Mouse (Mus musculus): ENCODE data around the gene Cyld. TPM values are rescaled to one million over a fixed set of nuclear protein-coding genes. Genes with fewer than 3 reads are reported as not detected.

The Cyld gene
- polyA plus RNA-seq, 1 experiment from 2014 or later: 13.4 TPM

DNA sequence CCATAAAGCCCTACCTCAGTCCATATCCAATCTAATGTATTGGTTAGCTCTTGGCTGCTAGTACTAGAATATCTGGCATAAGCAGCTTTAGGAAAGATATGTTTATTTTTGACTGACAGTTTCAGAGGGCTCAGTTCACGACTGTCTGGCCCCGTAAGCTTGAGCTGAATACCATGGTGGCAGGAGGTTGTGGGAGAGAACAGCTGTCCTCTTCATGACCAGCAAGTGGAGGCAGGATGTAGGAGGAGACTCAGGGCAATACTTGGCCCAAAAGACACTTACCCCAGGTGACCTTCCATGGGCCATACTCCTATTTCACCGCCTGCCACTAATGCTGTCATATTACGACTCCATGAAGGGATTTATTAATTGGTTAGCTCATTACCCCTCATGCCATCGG is 23.0 kb upstream of the Cyld start:
- WGBS: 88% methylated on average over 5 of the region's 5 CpGs
- DNase-seq (ENCODE audit: low spot score): no peak
- H3K4me1 ChIP-seq: peaks cover 16% of the 10 kb centered on the region; the same call in 1 of the 2 replicates

GRCm38 (mm10) chr8:88675372-88676165 is 21.3 kb upstream of the Cyld start:
- DNase-seq (ENCODE audit: low spot score): no peak

More for the DNA sequence above, 23.0 kb upstream of the Cyld start:
- Histone ChIP-seq H3K27ac (no peak overlapping the region), H3K27me3 (ENCODE audit: low read depth, poor library complexity, severe bottlenecking) (no peaks in the 10 kb centered on the region), H3K4me3 (no peak overlapping the region), H3K36me3 (no peaks in the 10 kb centered on the region), H3K9me3 (replicated peaks) (no peaks in the 10 kb centered on the region)

DNA sequence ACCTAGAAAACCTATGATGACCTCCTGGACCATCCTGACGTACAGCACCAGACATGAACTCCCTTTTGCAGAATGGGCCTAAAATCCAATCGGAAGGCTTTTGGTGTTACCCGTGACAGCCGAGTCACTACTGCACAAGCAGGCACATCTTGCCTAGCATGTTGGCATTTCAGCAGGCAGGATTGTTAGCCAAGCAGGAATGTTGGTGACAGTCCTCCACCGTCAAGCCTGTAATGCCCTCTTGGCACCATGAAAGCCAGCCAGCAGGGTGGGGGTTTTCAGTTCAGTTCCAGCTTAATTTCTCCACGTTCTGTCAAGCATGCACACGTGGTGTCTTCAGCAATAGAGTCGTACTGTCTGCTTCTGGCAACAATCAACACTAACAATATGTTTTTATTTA is 19.8 kb upstream of the Cyld start:
- no peaks in the 10 kb centered on the region for H3K36me3 ChIP-seq
- 81% methylated on average over 8 of the region's 8 CpGs for WGBS
- no peak overlapping the region for H3K27ac ChIP-seq
- no peak overlapping the region for H3K4me3 ChIP-seq
- H3K27me3 ChIP-seq (ENCODE audit: low read depth, poor library complexity, severe bottlenecking): no peaks in the 10 kb centered on the region
- H3K4me1 ChIP-seq: peaks cover 8% of the 10 kb centered on the region; the same call in 1 of the 2 replicates
- H3K9me3 ChIP-seq (replicated peaks): no peaks in the 10 kb centered on the region
- no peak for DNase-seq (ENCODE audit: low spot score)

More at GRCm38 (mm10) chr8:88675372-88676165, 21.3 kb upstream of the Cyld start:
- Histone ChIP-seq H3K9me3 (replicated peaks) (no peaks in the 10 kb centered on the region), H3K4me3 (no peak overlapping the region), H3K4me1 (peaks cover 16% of the 10 kb centered on the region; the same call in 1 of the 2 replicates), H3K36me3 (no peaks in the 10 kb centered on the region), H3K27ac (no peak overlapping the region), H3K27me3 (ENCODE audit: low read depth, poor library complexity, severe bottlenecking) (no peaks in the 10 kb centered on the region)
- 90% methylated on average over 12 of the region's 12 CpGs for WGBS

GRCm38 (mm10) chr8:88680566-88680965 is 16.3 kb upstream of the Cyld start:
- peaks cover 6% of the 10 kb centered on the region; the same call in 1 of the 2 replicates for H3K4me1 ChIP-seq
- 94% methylated on average over 2 of the region's 2 CpGs for WGBS
- DNase-seq (ENCODE audit: low spot score): no peak
- no peaks in the 10 kb centered on the region for H3K9me3 ChIP-seq (replicated peaks)
- no peaks in the 10 kb centered on the region for H3K36me3 ChIP-seq
- H3K4me3 ChIP-seq: no peak overlapping the region
- H3K27ac ChIP-seq: no peak overlapping the region
- H3K27me3 ChIP-seq (ENCODE audit: low read depth, poor library complexity, severe bottlenecking): no peaks in the 10 kb centered on the region

- Histone ChIP-seq H3K9me3 (replicated peaks) (no peaks in the 10 kb centered on the region), H3K4me3 (no peak overlapping the region), H3K4me1 (peaks cover 7% of the 10 kb centered on the region), H3K27me3 (ENCODE audit: low read depth, poor library complexity, severe bottlenecking) (no peaks in the 10 kb centered on the region), H3K36me3 (no peaks in the 10 kb centered on the region), H3K27ac (no peak overlapping the region)
- 93% methylated on average over 8 of the region's 8 CpGs for WGBS
- DNase-seq (ENCODE audit: low spot score): no peak
These were observed 15.8 kb upstream of the Cyld start for GRCm38 (mm10) chr8:88681046-88681445.

DNA sequence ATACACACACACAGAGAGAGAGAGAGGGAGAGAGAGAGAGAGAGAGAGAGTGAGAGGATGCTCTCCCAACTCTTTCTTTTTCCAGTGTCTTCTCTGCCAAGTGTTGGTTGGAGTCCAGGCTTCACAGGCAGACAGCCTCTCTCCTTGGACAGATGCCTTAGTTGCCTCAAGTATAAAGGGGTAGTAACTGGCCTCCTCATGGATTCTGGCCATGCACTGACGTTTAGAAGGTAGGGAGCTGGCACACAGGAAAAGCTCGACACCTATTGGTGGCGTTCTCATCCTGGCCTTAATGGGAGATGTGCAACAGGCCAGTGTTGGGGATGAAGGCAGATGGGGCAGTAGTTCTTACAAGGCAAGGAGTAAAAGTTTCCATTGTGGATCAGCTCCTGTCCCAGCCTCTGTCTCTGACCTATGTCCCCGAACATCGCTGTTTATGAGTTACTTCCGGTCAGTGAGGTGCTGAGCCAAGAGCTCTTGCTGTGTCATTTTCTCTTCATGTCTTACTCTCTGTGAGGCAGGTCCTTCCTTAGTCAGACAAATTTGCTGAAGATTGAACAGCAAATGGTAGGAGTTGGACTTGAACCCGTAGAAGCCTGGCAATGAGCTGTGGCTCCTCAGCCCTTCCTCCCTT is 13.1 kb upstream of the Cyld start:
- H3K9me3 ChIP-seq (replicated peaks): no peaks in the 10 kb centered on the region
- H3K4me1 ChIP-seq: peaks cover 9% of the 10 kb centered on the region; the same call in 1 of the 2 replicates
- 88% methylated on average over 7 of the region's 7 CpGs for WGBS
- no peaks in the 10 kb centered on the region for H3K27me3 ChIP-seq (ENCODE audit: low read depth, poor library complexity, severe bottlenecking)
- H3K4me3 ChIP-seq: no peak overlapping the region
- H3K36me3 ChIP-seq: no peaks in the 10 kb centered on the region
- H3K27ac ChIP-seq: no peak overlapping the region
- no peak for DNase-seq (ENCODE audit: low spot score)

GRCm38 (mm10) chr8:88686226-88686905 is 10.5 kb upstream of the Cyld start:
- Histone ChIP-seq H3K4me3 (no peak overlapping the region), H3K9me3 (replicated peaks) (no peaks in the 10 kb centered on the region), H3K27me3 (ENCODE audit: low read depth, poor library complexity, severe bottlenecking) (no peaks in the 10 kb centered on the region), H3K27ac (no peak overlapping the region; the same call in 1 of the 2 replicates), H3K4me1 (peaks cover 9% of the 10 kb centered on the region; the same call in 1 of the 2 replicates), H3K36me3 (no peaks in the 10 kb centered on the region)
- 61% methylated on average over 9 of the region's 9 CpGs for WGBS
- no peak for DNase-seq (ENCODE audit: low spot score)

DNA sequence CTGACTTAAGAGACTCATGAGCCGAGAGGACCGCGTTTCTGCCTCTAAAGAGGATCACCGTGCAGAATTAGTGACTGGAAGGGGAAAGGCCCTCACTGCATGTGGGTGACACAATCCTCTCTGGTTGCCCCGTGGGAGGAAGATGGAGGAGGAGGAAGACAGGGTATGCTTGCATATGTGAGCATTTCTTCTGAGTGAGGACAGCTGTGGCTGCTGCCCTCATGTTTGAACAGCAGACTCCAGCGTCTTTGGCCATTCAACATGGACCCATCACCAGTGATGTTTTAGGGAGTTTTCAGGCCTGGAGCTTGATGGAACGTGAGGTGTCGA is 10.0 kb upstream of the Cyld start:
- Histone ChIP-seq H3K9me3 (replicated peaks) (no peaks in the 10 kb centered on the region), H3K36me3 (no peaks in the 10 kb centered on the region), H3K4me3 (no peak overlapping the region), H3K4me1 (peaks cover 12% of the 10 kb centered on the region; the same call in 1 of the 2 replicates), H3K27ac (no peak overlapping the region), H3K27me3 (ENCODE audit: low read depth, poor library complexity, severe bottlenecking) (no peaks in the 10 kb centered on the region)
- WGBS: 85% methylated on average over 8 of the region's 8 CpGs
- no peak for DNase-seq (ENCODE audit: low spot score)

GRCm38 (mm10) chr8:88689151-88689550 is 7.7 kb upstream of the Cyld start:
- Histone ChIP-seq H3K9me3 (replicated peaks) (no peaks in the 10 kb centered on the region), H3K27me3 (ENCODE audit: low read depth, poor library complexity, severe bottlenecking) (no peaks in the 10 kb centered on the region), H3K36me3 (no peaks in the 10 kb centered on the region), H3K27ac (no peak overlapping the region), H3K4me3 (no peak overlapping the region), H3K4me1 (peaks cover 32% of the 10 kb centered on the region)
- WGBS: 92% methylated on average over 6 of the region's 6 CpGs
- DNase-seq (ENCODE audit: low spot score): no peak

DNA sequence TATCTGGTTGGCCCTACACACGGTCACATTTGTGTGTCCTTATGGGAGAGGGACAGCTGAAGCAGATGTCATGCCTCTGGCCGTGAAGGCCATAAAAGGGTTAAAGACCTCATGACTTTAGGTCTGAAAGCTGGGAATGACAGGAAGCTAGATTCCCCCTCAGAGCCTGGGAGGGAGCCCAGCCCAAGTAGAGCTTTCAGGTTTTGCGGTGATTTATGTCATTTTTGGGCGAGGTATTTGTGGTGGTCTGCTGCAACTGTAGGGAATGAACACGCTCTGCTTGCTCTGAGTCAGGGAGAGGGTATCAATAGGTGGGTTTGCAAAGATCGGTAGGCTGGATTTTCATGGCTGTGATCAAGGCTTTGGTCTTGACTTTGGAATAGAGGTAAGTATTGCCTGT is 6.9 kb upstream of the Cyld start:
- DNase-seq (ENCODE audit: low spot score): no peak
- Histone ChIP-seq H3K4me3 (no peak overlapping the region), H3K36me3 (no peaks in the 10 kb centered on the region), H3K9me3 (replicated peaks) (no peaks in the 10 kb centered on the region), H3K27me3 (ENCODE audit: low read depth, poor library complexity, severe bottlenecking) (no peaks in the 10 kb centered on the region), H3K27ac (no peak overlapping the region), H3K4me1 (peaks cover 37% of the 10 kb centered on the region)
- 87% methylated on average over 6 of the region's 6 CpGs for WGBS

DNA sequence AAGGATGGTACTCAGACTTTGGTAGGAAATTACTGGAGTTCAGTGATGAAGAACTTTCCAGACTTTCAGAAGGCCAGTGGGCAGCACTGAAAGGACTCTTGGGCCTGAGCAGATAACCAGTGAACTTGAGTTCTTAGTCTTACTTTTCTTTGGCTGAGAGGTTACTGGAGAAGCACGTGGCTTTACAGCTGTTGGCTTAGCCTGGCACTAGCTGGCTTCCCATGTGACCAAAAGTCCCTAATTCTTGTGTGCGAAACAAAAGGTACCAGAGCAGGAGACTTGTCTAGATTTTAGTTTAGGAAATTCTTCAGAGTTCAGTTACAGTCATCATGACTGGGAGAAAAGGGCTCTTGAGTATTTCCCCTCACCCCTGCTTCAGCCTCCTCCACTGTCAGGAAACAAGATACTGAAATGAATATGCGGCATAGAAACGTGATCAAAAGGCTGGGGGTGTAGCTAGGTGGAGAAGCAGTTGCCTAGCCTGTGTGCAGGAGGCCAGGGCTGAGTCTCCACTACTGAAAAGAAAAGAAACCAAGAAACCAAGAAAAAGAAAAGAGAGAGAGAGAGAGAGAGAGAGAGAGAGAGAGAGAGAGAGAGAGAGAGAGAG is 5.4 kb upstream of the Cyld start:
- H3K4me1 ChIP-seq: peaks cover 37% of the 10 kb centered on the region
- H3K27me3 ChIP-seq (ENCODE audit: low read depth, poor library complexity, severe bottlenecking): no peaks in the 10 kb centered on the region
- WGBS: 62% methylated on average over 4 of the region's 4 CpGs
- H3K36me3 ChIP-seq: no peaks in the 10 kb centered on the region
- no peak for DNase-seq (ENCODE audit: low spot score)
- H3K9me3 ChIP-seq (replicated peaks): no peaks in the 10 kb centered on the region
- H3K4me3 ChIP-seq: no peak overlapping the region
- no peak overlapping the region for H3K27ac ChIP-seq

- Histone ChIP-seq H3K36me3 (no peaks in the 10 kb centered on the region), H3K4me3 (no peak overlapping the region), H3K27me3 (ENCODE audit: low read depth, poor library complexity, severe bottlenecking) (no peaks in the 10 kb centered on the region), H3K27ac (no peak overlapping the region), H3K4me1 (peaks cover 34% of the 10 kb centered on the region), H3K9me3 (replicated peaks) (no peaks in the 10 kb centered on the region)
- DNase-seq (ENCODE audit: low spot score): no peak
- 52% methylated on average over 7 of the region's 7 CpGs for WGBS
These were observed 4.9 kb upstream of the Cyld start for GRCm38 (mm10) chr8:88691961-88692360.

GRCm38 (mm10) chr8:88692866-88693265 is 4.0 kb upstream of the Cyld start:
- Histone ChIP-seq H3K27me3 (ENCODE audit: low read depth, poor library complexity, severe bottlenecking) (no peaks in the 10 kb centered on the region), H3K36me3 (no peaks in the 10 kb centered on the region), H3K4me1 (peaks cover 43% of the 10 kb centered on the region), H3K4me3 (no peak overlapping the region), H3K27ac (no peak overlapping the region), H3K9me3 (replicated peaks) (no peaks in the 10 kb centered on the region)
- DNase-seq (ENCODE audit: low spot score): no peak
- WGBS: 81% methylated on average over 6 of the region's 6 CpGs
